Mouse (Mus musculus): ENCODE results near the gene Rimkla. TPM values are rescaled to one million over a fixed set of nuclear protein-coding genes. Genes with fewer than 3 reads are reported as not detected.
A peak's percentile ranks its signal among the peaks of the same experiment; 100 is the strongest.

Gene Rimkla
- polyA plus RNA-seq, 1 experiment from 2014 or later, result 18.4 TPM

GRCm38 (mm10) chr4:119437936-119438335 lies 54.5 kb downstream of the Rimkla start:
- H3K9me3 ChIP-seq, result peaks cover 6% of the 10 kb centered on the region
- no peak for ATAC-seq (ENCODE audit: low FRiP score, low read depth)
- no peak overlapping the region for H3K4me2 ChIP-seq (replicated peaks)
- no peaks in the 10 kb centered on the region for H3K27me3 ChIP-seq (replicated peaks)
- H3K27ac ChIP-seq, result no peak overlapping the region
- H3K36me3 ChIP-seq, result no peaks in the 10 kb centered on the region
- WGBS, result 93% methylated on average over 2 of the region's 2 CpGs
- no peak overlapping the region for H3K4me3 ChIP-seq
- no peaks in the 10 kb centered on the region; the same call in 1 of the 2 replicates for H3K4me1 ChIP-seq
- H3K9ac ChIP-seq, result no peak overlapping the region

DNA sequence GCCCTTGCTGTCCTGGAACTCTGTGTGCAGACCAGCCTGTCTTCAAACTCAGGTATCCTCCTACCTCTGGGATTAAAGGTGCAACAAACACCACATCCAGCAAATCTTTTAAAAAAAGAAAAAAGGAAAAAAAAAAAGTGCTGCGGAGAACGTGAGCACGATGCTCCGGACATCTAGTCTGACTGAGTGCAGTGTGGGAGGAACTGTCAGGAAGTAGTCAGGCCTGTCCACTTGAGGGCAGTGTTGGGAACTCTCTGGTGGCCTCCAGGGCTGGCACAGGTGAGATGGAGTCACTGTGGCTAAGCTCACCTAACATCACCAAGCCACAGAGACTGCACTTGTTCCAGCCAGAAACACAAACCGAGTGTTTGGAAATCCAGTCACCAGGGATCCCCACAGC lies 61.8 kb downstream of the Rimkla start:
- WGBS, result 29% methylated on average over 5 of the region's 5 CpGs
- Histone ChIP-seq H3K4me3 (no peak overlapping the region), H3K9ac (no peak overlapping the region), H3K9me3 (peaks cover 2% of the 10 kb centered on the region), H3K27me3 (replicated peaks) (no peaks in the 10 kb centered on the region; the same call in 1 of the 2 replicates), H3K4me1 (no peaks in the 10 kb centered on the region), H3K27ac (no peak overlapping the region), H3K4me2 (replicated peaks) (no peak overlapping the region), H3K36me3 (no peaks in the 10 kb centered on the region)
- ATAC-seq (ENCODE audit: low FRiP score, low read depth), result no peak

DNA sequence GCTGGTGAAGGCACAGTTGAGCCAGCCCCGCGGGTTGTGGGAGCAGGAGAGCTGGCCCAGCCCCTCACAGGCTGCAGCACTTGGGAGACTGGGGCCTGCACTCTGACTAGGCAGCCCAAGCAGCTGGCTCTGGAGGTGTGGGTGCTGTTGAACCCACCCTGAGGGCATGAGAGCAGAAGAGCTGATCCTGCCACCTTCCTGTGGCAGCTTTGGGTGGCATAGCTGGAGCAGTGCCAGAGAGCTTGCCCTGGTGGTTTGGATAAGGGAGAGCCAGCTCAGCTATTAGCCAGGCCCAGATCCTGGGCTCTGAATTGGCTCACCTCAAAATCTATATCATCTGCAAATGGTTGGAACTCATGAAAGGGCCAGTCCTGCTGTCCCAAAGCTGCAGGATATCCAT lies 64.7 kb downstream of the Rimkla start:
- no peaks in the 10 kb centered on the region for H3K36me3 ChIP-seq
- no peak overlapping the region for H3K4me3 ChIP-seq
- no peak for ATAC-seq (ENCODE audit: low FRiP score, low read depth)
- peaks cover 8% of the 10 kb centered on the region for H3K4me1 ChIP-seq
- H3K4me2 ChIP-seq (replicated peaks), result no peak overlapping the region
- H3K9ac ChIP-seq, result no peak overlapping the region
- no peaks in the 10 kb centered on the region; the same call in 1 of the 2 replicates for H3K27me3 ChIP-seq (replicated peaks)
- 45% methylated on average over 2 of the region's 2 CpGs for WGBS
- H3K9me3 ChIP-seq, result no peaks in the 10 kb centered on the region
- no peak overlapping the region for H3K27ac ChIP-seq

- no peak overlapping the region for H3K4me3 ChIP-seq
- no peaks in the 10 kb centered on the region; the same call in 1 of the 2 replicates for H3K27me3 ChIP-seq (replicated peaks)
- H3K9ac ChIP-seq, result no peak overlapping the region
- peaks cover 19% of the 10 kb centered on the region for H3K4me1 ChIP-seq
- 58% methylated on average over 2 of the region's 2 CpGs for WGBS
- H3K27ac ChIP-seq, result no peak overlapping the region
- no peaks in the 10 kb centered on the region for H3K36me3 ChIP-seq
- no peak overlapping the region for H3K4me2 ChIP-seq (replicated peaks)
- no peaks in the 10 kb centered on the region for H3K9me3 ChIP-seq
- no peak for ATAC-seq (ENCODE audit: low FRiP score, low read depth)
These were observed 66.8 kb downstream of the Rimkla start for GRCm38 (mm10) chr4:119425601-119426000.

DNA sequence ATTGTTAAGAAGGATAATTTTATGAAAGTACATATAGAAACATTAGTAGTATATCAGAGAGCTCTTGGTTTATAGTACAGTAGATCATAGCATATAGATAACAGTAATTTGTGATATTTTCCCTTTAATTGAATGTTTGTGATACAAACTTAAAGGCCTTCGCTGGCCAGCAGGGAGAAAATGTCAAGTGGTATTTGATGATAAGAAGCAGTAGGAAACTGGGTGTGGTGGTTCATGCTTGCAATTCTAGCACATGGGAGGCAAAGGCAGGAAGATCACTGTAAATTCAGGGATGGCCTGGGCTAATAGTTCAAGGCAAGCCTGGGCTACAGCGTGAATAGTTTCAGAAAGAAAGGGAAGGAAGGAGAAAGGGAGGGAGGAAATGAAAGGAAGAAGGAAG lies 67.4 kb downstream of the Rimkla start:
- WGBS, result 95% methylated on average over 2 of the region's 2 CpGs
- no peak for ATAC-seq (ENCODE audit: low FRiP score, low read depth)
- no peak overlapping the region for H3K4me3 ChIP-seq

DNA sequence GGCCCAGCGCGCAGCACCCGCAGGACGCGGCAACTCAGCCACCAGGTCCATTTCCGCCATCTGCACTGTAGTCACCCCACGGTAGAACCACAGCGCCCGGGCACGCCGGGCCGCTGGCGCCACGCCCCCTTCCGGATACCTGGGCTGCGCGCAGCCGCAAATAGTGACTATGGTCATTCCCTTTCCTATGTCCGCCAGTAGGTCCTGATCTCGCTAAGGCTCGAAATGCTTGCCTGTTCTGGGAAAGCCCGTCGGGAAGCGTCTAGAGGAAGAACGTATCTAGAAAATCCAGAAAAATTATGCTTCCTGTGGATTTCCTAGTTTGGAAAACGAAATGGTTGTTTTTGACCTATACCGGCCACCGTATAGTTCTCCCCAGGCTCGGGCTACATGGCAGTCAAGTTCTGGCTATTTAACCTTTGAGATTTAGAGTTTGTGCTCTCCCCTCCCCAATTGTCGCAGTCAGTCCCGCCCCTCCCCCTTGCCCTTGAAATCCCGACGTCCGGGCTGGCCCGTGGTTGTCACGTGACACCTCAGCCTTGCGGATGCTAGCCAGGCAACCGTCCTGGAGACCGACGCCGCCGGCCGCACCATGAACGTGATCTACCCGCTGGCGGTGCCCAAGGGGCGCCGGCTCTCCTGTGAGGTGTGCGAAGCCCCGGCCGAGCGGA lies 70.0 kb downstream of the Rimkla start, which contains the start of the genes Ppcs and Zmynd12:
TSS of gene Ppcs (minus strand) at position 127 of the 671 bp plus-strand sequence.
TSS of gene Zmynd12 (plus strand) at position 521 of the 671 bp plus-strand sequence.
- peak within 1 kb of the TSS; percentile 64 for H3K27ac ChIP-seq
- no peaks in the 10 kb centered on the region for H3K27me3 ChIP-seq (replicated peaks)
- H3K36me3 ChIP-seq, result no peaks in the 10 kb centered on the region
- under 1% methylated on average over 52 of the region's 52 CpGs for WGBS
- peak within 1 kb of the TSS; percentile 65 for H3K4me3 ChIP-seq
- peak within 1 kb of the TSS; percentile 77 for H3K9ac ChIP-seq
- no peaks in the 10 kb centered on the region for H3K9me3 ChIP-seq
- peak; percentile 94 for ATAC-seq (ENCODE audit: low FRiP score, low read depth)
- H3K4me2 ChIP-seq (replicated peaks), result peak within 1 kb of the TSS; percentile 88
- peaks cover 19% of the 10 kb centered on the region for H3K4me1 ChIP-seq

More for the DNA sequence above, 67.4 kb downstream of the Rimkla start:
- Histone ChIP-seq H3K27ac (no peak overlapping the region), H3K27me3 (replicated peaks) (no peaks in the 10 kb centered on the region; the same call in 1 of the 2 replicates), H3K4me2 (replicated peaks) (no peak overlapping the region), H3K9me3 (no peaks in the 10 kb centered on the region), H3K36me3 (no peaks in the 10 kb centered on the region), H3K9ac (no peak overlapping the region), H3K4me1 (peaks cover 19% of the 10 kb centered on the region)

GRCm38 (mm10) chr4:119421921-119422293 lies 70.5 kb downstream of the Rimkla start:
- no peaks in the 10 kb centered on the region for H3K9me3 ChIP-seq
- 0% methylated on average over 31 of the region's 31 CpGs for WGBS
- ATAC-seq (ENCODE audit: low FRiP score, low read depth), result peak; percentile 61

DNA sequence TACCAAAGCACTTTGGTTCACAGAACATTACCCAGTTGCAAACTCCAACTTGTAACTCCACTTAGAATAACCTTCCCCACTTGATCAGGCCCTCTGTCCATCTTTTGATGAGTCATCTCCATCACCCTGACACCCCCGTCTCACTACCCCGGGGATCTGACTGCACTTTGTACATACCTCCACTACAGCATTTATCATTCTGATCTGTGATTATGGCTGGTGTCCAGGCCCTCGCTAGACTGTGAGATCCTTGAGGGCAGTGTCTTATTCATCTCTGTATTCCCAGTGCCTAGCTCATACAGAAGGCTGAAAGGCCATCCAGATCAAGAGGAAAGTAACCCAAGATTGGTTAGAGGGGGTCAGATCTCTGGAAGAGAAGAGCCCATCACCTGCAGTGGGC lies 71.2 kb downstream of the Rimkla start:
- H3K4me2 ChIP-seq (replicated peaks), result peak overlapping the region; percentile 88
- ATAC-seq (ENCODE audit: low FRiP score, low read depth), result no peak
- H3K9ac ChIP-seq, result peak overlapping the region; percentile 77
- H3K4me1 ChIP-seq, result peaks cover 19% of the 10 kb centered on the region
- 74% methylated on average over 3 of the region's 3 CpGs for WGBS
- no peak overlapping the region for H3K27ac ChIP-seq
- H3K36me3 ChIP-seq, result no peaks in the 10 kb centered on the region
- no peaks in the 10 kb centered on the region for H3K27me3 ChIP-seq (replicated peaks)
- peak overlapping the region; percentile 65 for H3K4me3 ChIP-seq
- H3K9me3 ChIP-seq, result no peaks in the 10 kb centered on the region

More at GRCm38 (mm10) chr4:119421921-119422293, 70.5 kb downstream of the Rimkla start:
- peak overlapping the region; percentile 65 for H3K4me3 ChIP-seq
- peak overlapping the region; percentile 88 for H3K4me2 ChIP-seq (replicated peaks)
- no peaks in the 10 kb centered on the region for H3K27me3 ChIP-seq (replicated peaks)
- peak overlapping the region; percentile 64 for H3K27ac ChIP-seq
- H3K36me3 ChIP-seq, result no peaks in the 10 kb centered on the region
- peak overlapping the region; percentile 77 for H3K9ac ChIP-seq
- H3K4me1 ChIP-seq, result peaks cover 19% of the 10 kb centered on the region

DNA sequence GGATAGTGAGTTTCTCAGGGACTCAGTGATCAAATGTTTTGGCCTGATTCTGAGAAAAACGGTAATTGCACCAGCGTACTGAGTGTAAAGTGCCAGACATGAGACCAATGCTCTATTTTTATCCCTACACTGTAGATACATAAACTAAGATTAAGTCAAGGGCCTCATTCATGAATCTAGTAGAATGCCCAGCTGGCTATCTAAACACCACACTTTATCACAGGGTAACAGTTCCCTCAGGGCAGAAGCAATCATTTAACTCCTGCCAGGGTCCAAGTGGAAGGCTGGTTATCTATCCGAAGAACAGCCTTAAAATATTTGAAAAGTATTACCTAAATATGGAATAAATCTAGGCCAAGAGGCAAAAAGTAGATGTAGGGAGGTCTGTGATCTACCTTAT lies 74.5 kb downstream of the Rimkla start:
- Histone ChIP-seq H3K27ac (no peak overlapping the region), H3K27me3 (replicated peaks) (no peaks in the 10 kb centered on the region), H3K4me2 (replicated peaks) (no peak overlapping the region), H3K9ac (no peak overlapping the region), H3K9me3 (no peaks in the 10 kb centered on the region), H3K4me1 (peaks cover 22% of the 10 kb centered on the region), H3K4me3 (no peak overlapping the region), H3K36me3 (no peaks in the 10 kb centered on the region)
- 90% methylated on average over 3 of the region's 3 CpGs for WGBS
- no peak for ATAC-seq (ENCODE audit: low FRiP score, low read depth)

DNA sequence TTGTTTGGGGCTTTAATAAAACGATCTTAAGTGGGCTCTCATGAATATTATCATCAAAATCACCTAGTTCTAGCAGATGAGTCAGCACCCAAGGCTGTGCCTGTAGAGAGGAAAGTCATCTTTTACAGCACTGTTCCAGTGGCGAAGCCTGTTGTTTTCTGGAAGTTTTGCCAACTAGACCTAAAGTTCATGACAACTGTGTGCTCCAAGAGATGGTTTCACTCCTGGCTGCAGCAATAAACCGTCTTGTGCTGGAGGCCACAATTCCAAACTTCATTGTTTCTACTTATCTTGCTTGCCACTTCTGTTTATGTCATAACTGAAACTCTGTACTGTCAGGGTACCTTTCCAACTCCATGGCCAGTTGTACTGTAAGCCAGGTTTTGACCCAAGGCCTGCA lies 75.2 kb downstream of the Rimkla start:
- WGBS, result 85% methylated on average over 3 of the region's 3 CpGs

More for the DNA sequence above, 75.2 kb downstream of the Rimkla start:
- Histone ChIP-seq H3K9ac (no peak overlapping the region), H3K27me3 (replicated peaks) (no peaks in the 10 kb centered on the region), H3K4me2 (replicated peaks) (no peak overlapping the region), H3K4me1 (peaks cover 24% of the 10 kb centered on the region), H3K27ac (no peak overlapping the region), H3K9me3 (no peaks in the 10 kb centered on the region), H3K4me3 (no peak overlapping the region), H3K36me3 (no peaks in the 10 kb centered on the region)
- no peak for ATAC-seq (ENCODE audit: low FRiP score, low read depth)

All from neural tube, embryonic 12.5 days (tissue).